In genomic region chr11:69622406-69622805, GRCm38 (mm10) we compare ENCODE assay signal across 8 mouse cellular contexts. TPM values are rescaled to one million over a fixed set of nuclear protein-coding genes. Genes with fewer than 3 reads are reported as not detected.
A peak's percentile ranks its signal among the peaks of the same experiment; 100 is the strongest.
DNase-seq lines count a peak whose midpoint lies in the region; ATAC-seq lines count a peak whose summit lies in the region.

No protein-coding gene starts in this region.

- peak overlapping the region; percentile 86 for H3K9ac ChIP-seq in heart, embryonic 11.5 days (ENCODE audit: low read depth, low read length)
- H3K9ac ChIP-seq in hindbrain, embryonic 11.5 days (ENCODE audit: low read depth, low read length): peak overlapping the region; percentile 55

- H3K4me3 ChIP-seq in heart, embryonic 11.5 days (ENCODE audit: low read depth, low read length): peak overlapping the region; percentile 66
- peak overlapping the region; percentile 79 for H3K4me3 ChIP-seq in brown adipose tissue, adult 24 weeks (ENCODE audit: insufficient read depth, low read depth, low read length)
- H3K4me3 ChIP-seq in hindbrain, embryonic 11.5 days (ENCODE audit: low read depth, low read length): peak overlapping the region; percentile 41

- no peak for ATAC-seq in heart, embryonic 11.5 days (replicated peaks; ENCODE audit: insufficient number of reproducible peaks, low FRiP score, low TSS enrichment)
- ATAC-seq in hindbrain, embryonic 11.5 days (ENCODE audit: low FRiP score): peak; percentile 30; the same call in 1 of the 2 replicates
- ATAC-seq in activated CD4-positive, CD25-positive, alpha-beta regulatory T cell, adult 4 months: no peak

- peak overlapping the region; percentile 74 for H3K27ac ChIP-seq in heart, embryonic 11.5 days (ENCODE audit: low read depth, low read length)
- H3K27ac ChIP-seq in brown adipose tissue, adult 24 weeks (replicated peaks; ENCODE audit: low read depth, low read length): no peak overlapping the region
- H3K27ac ChIP-seq in hindbrain, embryonic 11.5 days (ENCODE audit: low read depth, low read length): no peak overlapping the region

- H3K9me3 ChIP-seq in heart, embryonic 11.5 days (replicated peaks; ENCODE audit: control insufficient read depth, low read length): no peaks in the 10 kb centered on the region
- no peaks in the 10 kb centered on the region for H3K9me3 ChIP-seq in hindbrain, embryonic 11.5 days (ENCODE audit: control insufficient read depth, low read length)

- H3K4me1 ChIP-seq in heart, embryonic 11.5 days (ENCODE audit: control insufficient read depth, insufficient read depth, low read length): peaks cover 12% of the 10 kb centered on the region
- H3K4me1 ChIP-seq in brown adipose tissue, adult 24 weeks (ENCODE audit: control insufficient read depth, insufficient read depth, insufficient read length, low read length): no peaks in the 10 kb centered on the region
- H3K4me1 ChIP-seq in hindbrain, embryonic 11.5 days (replicated peaks; ENCODE audit: control insufficient read depth, insufficient read depth, low read length): no peaks in the 10 kb centered on the region

- no peak for DNase-seq in heart, adult 9 months (ENCODE audit: low spot score in 2 of 2)
- peak; percentile 18 for DNase-seq in hindbrain, embryonic 11.5 days (ENCODE audit: low spot score)
- DNase-seq in lung, postnatal 10 days: peak; percentile 41
- DNase-seq in urinary bladder, postnatal 10 days (ENCODE audit: low spot score): no peak
- DNase-seq in right cerebral cortex, adult 2 months (ENCODE audit: low spot score in 2 of 2): no peak

- H3K27me3 ChIP-seq in heart, embryonic 11.5 days (ENCODE audit: control insufficient read depth, insufficient read depth, low read length): no peaks in the 10 kb centered on the region
- H3K27me3 ChIP-seq in hindbrain, embryonic 11.5 days (ENCODE audit: control insufficient read depth, insufficient read depth, low read length): no peaks in the 10 kb centered on the region

- WGBS in heart, embryonic 11.5 days (ENCODE audit: insufficient replicate concordance): 41% methylated on average over 6 of the region's 6 CpGs
- 56% methylated on average over 6 of the region's 6 CpGs for WGBS in hindbrain, embryonic 11.5 days

- no peaks in the 10 kb centered on the region for H3K36me3 ChIP-seq in heart, embryonic 11.5 days (ENCODE audit: control insufficient read depth, insufficient read depth, low read length)
- no peaks in the 10 kb centered on the region for H3K36me3 ChIP-seq in hindbrain, embryonic 11.5 days (ENCODE audit: control insufficient read depth, insufficient read depth, low read length)

- peak overlapping the region; percentile 91 for H3K4me2 ChIP-seq in heart, embryonic 11.5 days
- H3K4me2 ChIP-seq in hindbrain, embryonic 11.5 days (replicated peaks; ENCODE audit: low read depth, low read length): peak overlapping the region; percentile 63

RNA-seq across cellular contexts. Expression of gene Sat2, which starts 0.6 kb away (rescaled TPM):
- polyA plus RNA-seq in heart, embryonic 11.5 days (2014; fragmentation: Nextera tagmentation; extraction: Ambion mirVana): 15.2 and 16.4 TPM in 2 replicates
- 8.6 and 10.9 TPM in 2 replicates for polyA plus RNA-seq in brown adipose tissue, adult 24 weeks (2012; ENCODE audit: insufficient read depth, insufficient read length, missing spikeins)
- 15.0 and 20.6 TPM in 2 replicates for polyA plus RNA-seq in hindbrain, embryonic 11.5 days (2014; fragmentation: Nextera tagmentation; extraction: Ambion mirVana)
- not detected for polyA plus RNA-seq in activated CD4-positive, CD25-positive, alpha-beta regulatory T cell, adult 4 months (2017; shearing (Covaris generic))

RNA-seq across cellular contexts. Expression of gene Shbg, which starts 4.7 kb away (rescaled TPM):
- 1.5 TPM in 1 of 2 replicates, not detected in the other for polyA plus RNA-seq in heart, embryonic 11.5 days (2014; fragmentation: Nextera tagmentation; extraction: Ambion mirVana)
- not detected in 2 replicates for polyA plus RNA-seq in brown adipose tissue, adult 24 weeks (2012; ENCODE audit: insufficient read depth, insufficient read length, missing spikeins)
- 0.17 TPM in 1 of 2 replicates, not detected in the other for polyA plus RNA-seq in hindbrain, embryonic 11.5 days (2014; fragmentation: Nextera tagmentation; extraction: Ambion mirVana)
- polyA plus RNA-seq in activated CD4-positive, CD25-positive, alpha-beta regulatory T cell, adult 4 months (2017; shearing (Covaris generic)): not detected

RNA-seq across cellular contexts. Expression of gene Fxr2, which starts 10.4 kb away (rescaled TPM):
- 21.1 and 29.0 TPM in 2 replicates for polyA plus RNA-seq in heart, embryonic 11.5 days (2014; fragmentation: Nextera tagmentation; extraction: Ambion mirVana)
- 27.8 and 29.5 TPM in 2 replicates for polyA plus RNA-seq in brown adipose tissue, adult 24 weeks (2012; ENCODE audit: insufficient read depth, insufficient read length, missing spikeins)
- polyA plus RNA-seq in hindbrain, embryonic 11.5 days (2014; fragmentation: Nextera tagmentation; extraction: Ambion mirVana): 30.1 and 31.3 TPM in 2 replicates
- 1 to 10 TPM; 6.5 to 7.1 TPM for polyA plus RNA-seq in activated CD4-positive, CD25-positive, alpha-beta regulatory T cell, adult 4 months (2017; shearing (Covaris generic))

RNA-seq across cellular contexts. Expression of gene Atp1b2, which starts 16.7 kb away (rescaled TPM):
- 31.0 and 36.2 TPM in 2 replicates for polyA plus RNA-seq in heart, embryonic 11.5 days (2014; fragmentation: Nextera tagmentation; extraction: Ambion mirVana)
- 6.7 and 8.3 TPM in 2 replicates for polyA plus RNA-seq in brown adipose tissue, adult 24 weeks (2012; ENCODE audit: insufficient read depth, insufficient read length, missing spikeins)
- polyA plus RNA-seq in hindbrain, embryonic 11.5 days (2014; fragmentation: Nextera tagmentation; extraction: Ambion mirVana): 11.7 and 13.1 TPM in 2 replicates
- polyA plus RNA-seq in activated CD4-positive, CD25-positive, alpha-beta regulatory T cell, adult 4 months (2017; shearing (Covaris generic)): under 1 TPM in 1 of 2 experiments, not detected in 1; 0.46 TPM

RNA-seq across cellular contexts. Expression of gene Sox15, which starts 32.7 kb away (rescaled TPM):
- polyA plus RNA-seq in heart, embryonic 11.5 days (2014; fragmentation: Nextera tagmentation; extraction: Ambion mirVana): not detected in 2 replicates
- polyA plus RNA-seq in brown adipose tissue, adult 24 weeks (2012; ENCODE audit: insufficient read depth, insufficient read length, missing spikeins): not detected in 2 replicates
- polyA plus RNA-seq in hindbrain, embryonic 11.5 days (2014; fragmentation: Nextera tagmentation; extraction: Ambion mirVana): not detected in 2 replicates
- not detected for polyA plus RNA-seq in activated CD4-positive, CD25-positive, alpha-beta regulatory T cell, adult 4 months (2017; shearing (Covaris generic))

Comparison
In these comparisons a context has a peak if more than half of its experiments do, and no peak if none do; other contexts are left out.
1. DNase-seq: peak in hindbrain, embryonic 11.5 days (single experiment) and lung, postnatal 10 days (single experiment); none in heart, adult 9 months (0 of 2), urinary bladder, postnatal 10 days (single experiment) and right cerebral cortex, adult 2 months (0 of 2).
2. Peak in every context shown above with its lines, with median percentiles within 50 percentile points of each other: H3K4me3 ChIP-seq.